ENCODE assay signal across 10 mouse cellular contexts in the genomic region with DNA sequence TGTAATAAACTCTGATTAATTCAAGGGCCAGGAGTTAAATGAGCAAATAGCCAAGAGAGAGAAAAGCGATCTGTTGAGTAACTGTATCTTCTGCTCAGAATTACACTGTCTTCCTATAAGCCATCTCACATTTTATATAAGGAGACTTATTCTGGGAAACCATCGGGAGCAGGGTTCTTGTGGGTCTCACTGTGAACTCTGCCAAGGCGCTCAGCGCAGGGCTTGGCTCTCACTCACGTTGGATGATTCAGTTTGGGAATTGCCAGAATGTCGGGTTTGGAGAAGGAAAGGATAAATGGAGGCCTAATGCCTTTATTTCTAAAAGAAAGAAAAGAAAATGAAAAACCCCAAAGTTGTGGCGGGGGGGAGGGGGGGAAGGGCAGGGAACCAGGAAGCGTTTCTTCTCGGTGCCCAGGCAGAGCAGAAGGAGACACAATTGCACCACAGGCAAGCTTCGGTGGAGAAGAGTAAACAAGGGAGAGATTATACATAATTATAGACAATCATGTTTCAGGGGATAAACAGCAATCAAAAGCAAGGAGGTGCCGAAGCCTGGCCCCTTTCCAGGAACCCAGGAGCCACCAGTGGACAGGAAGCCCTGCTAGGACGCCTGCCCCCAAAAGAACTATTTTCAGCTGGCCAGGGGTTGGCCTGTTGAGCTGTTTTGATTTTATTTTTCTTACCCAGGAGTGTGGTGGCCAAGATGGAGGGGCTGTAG.
DNase-seq lines count a peak whose midpoint lies in the region; ATAC-seq and TF ChIP-seq lines count a peak whose summit lies in the region.
"Had no signal": no experiment of that assay in that cellular context is flagged by ENCODE, and none has a peak within 500 bp of the region (broad histone marks: within the 10 kb centered on the region; RNA-seq: fewer than 3 reads in every experiment).

No protein-coding gene starts in this region.

- peak overlapping the region; percentile 6; the same call in 1 of the 2 replicates for H3K27ac ChIP-seq in forebrain, postnatal 0 days (ENCODE audit: low read depth, low read length)
- H3K27ac ChIP-seq in forebrain, embryonic 11.5 days (ENCODE audit: low read depth, low read length) = no peak overlapping the region
- peak overlapping the region; percentile 54 for H3K27ac ChIP-seq in lung, embryonic 14.5 days (ENCODE audit: low read depth)
- H3K27ac ChIP-seq in left cerebral cortex, adult 2 months = peak overlapping the region; percentile 57

- TF ChIP-seq CTCF in forebrain, postnatal 0 days (IDR thresholded peaks at IDR 0.05; ENCODE audit: low read depth) = no peak
- no peak for TF ChIP-seq CTCF in lung, embryonic 14.5 days (IDR thresholded peaks at IDR 0.05; ENCODE audit: low read depth)
- no peak for TF ChIP-seq CTCF in left cerebral cortex, adult 2 months (IDR thresholded peaks at IDR 0.05)

- no peak overlapping the region for H3K9ac ChIP-seq in forebrain, postnatal 0 days
- no peak overlapping the region for H3K9ac ChIP-seq in forebrain, embryonic 11.5 days (ENCODE audit: low read length)
- no peak overlapping the region for H3K9ac ChIP-seq in lung, embryonic 14.5 days

- H3K4me2 ChIP-seq in forebrain, postnatal 0 days (ENCODE audit: low read depth) = peak overlapping the region; percentile 10
- H3K4me2 ChIP-seq in forebrain, embryonic 11.5 days (ENCODE audit: low read depth, low read length, severe bottlenecking) = no peak overlapping the region
- no peak overlapping the region for H3K4me2 ChIP-seq in lung, embryonic 14.5 days

- ATAC-seq in forebrain, postnatal 0 days = peak; percentile 66
- ATAC-seq in forebrain, embryonic 11.5 days (replicated peaks; ENCODE audit: low FRiP score) = no peak
- ATAC-seq in lung, embryonic 14.5 days (ENCODE audit: insufficient read depth) = no peak

- no peak overlapping the region for H3K4me3 ChIP-seq in forebrain, postnatal 0 days (ENCODE audit: low read depth, low read length)
- H3K4me3 ChIP-seq in forebrain, embryonic 11.5 days (ENCODE audit: low read depth, low read length) = no peak overlapping the region
- H3K4me3 ChIP-seq in lung, embryonic 14.5 days (ENCODE audit: low read depth, low read length) = no peak overlapping the region
- H3K4me3 ChIP-seq in left cerebral cortex, adult 2 months = no peak overlapping the region

- H3K27me3 ChIP-seq in forebrain, postnatal 0 days (ENCODE audit: insufficient read depth, low read length) = no peaks in the 10 kb centered on the region
- H3K27me3 ChIP-seq in forebrain, embryonic 11.5 days (ENCODE audit: control insufficient read depth, insufficient read depth, low read length) = no peaks in the 10 kb centered on the region
- no peaks in the 10 kb centered on the region for H3K27me3 ChIP-seq in lung, embryonic 14.5 days (ENCODE audit: insufficient read depth, low read length)
- H3K27me3 ChIP-seq: CH12.LX had no signal

- peak; percentile 73 for DNase-seq in forebrain, postnatal 0 days
- DNase-seq in forebrain, embryonic 11.5 days (ENCODE audit: low spot score) = no peak
- DNase-seq in lung, embryonic 14.5 days = peak; percentile 50
- no peak for DNase-seq in lung, adult 18-20 months
- DNase-seq in left cerebral cortex, adult 2 months (ENCODE audit: extremely low spot score in 1 of 2, low spot score in 2 of 2) = peak; percentile 19 to 24
- peak; percentile 32 for DNase-seq in right cerebral cortex, postnatal 14 days
- no peak for DNase-seq in urinary bladder, postnatal 10 days (ENCODE audit: low spot score)
- no peak for DNase-seq in liver
- DNase-seq: thymus, postnatal 36 days had no signal

- 17% methylated on average over 12 of the region's 12 CpGs for WGBS in forebrain, postnatal 0 days
- 46% methylated on average over 12 of the region's 12 CpGs for WGBS in forebrain, embryonic 11.5 days
- 48% methylated on average over 12 of the region's 12 CpGs for WGBS in lung, embryonic 14.5 days

- H3K36me3 ChIP-seq in forebrain, postnatal 0 days (ENCODE audit: insufficient read depth) = no peaks in the 10 kb centered on the region
- H3K36me3 ChIP-seq in forebrain, embryonic 11.5 days (ENCODE audit: control insufficient read depth, insufficient read depth, low read length) = no peaks in the 10 kb centered on the region
- H3K36me3 ChIP-seq in lung, embryonic 14.5 days (ENCODE audit: insufficient read depth) = no peaks in the 10 kb centered on the region

- no peaks in the 10 kb centered on the region for H3K9me3 ChIP-seq in forebrain, postnatal 0 days (ENCODE audit: low read length)
- no peaks in the 10 kb centered on the region for H3K9me3 ChIP-seq in forebrain, embryonic 11.5 days (ENCODE audit: control insufficient read depth, low read length)
- H3K9me3 ChIP-seq in lung, embryonic 14.5 days (ENCODE audit: low read depth, low read length) = no peaks in the 10 kb centered on the region

- peaks cover 25% of the 10 kb centered on the region; the same call in 1 of the 2 replicates for H3K4me1 ChIP-seq in forebrain, postnatal 0 days (ENCODE audit: insufficient read depth)
- peaks cover 4% of the 10 kb centered on the region; the same call in 1 of the 2 replicates for H3K4me1 ChIP-seq in forebrain, embryonic 11.5 days (replicated peaks; ENCODE audit: control insufficient read depth, insufficient read depth, low read length)
- 0 out of 2 replicates have a peak, but pooled peaks cover 3% of the 10 kb centered on the region for H3K4me1 ChIP-seq in lung, embryonic 14.5 days (ENCODE audit: insufficient read depth)

- intact Hi-C loops in left cerebral cortex, adult 2 months (cut with DNase I) = no loop called here

Comparison
In these comparisons a context has a peak if more than half of its experiments do, and no peak if none do; other contexts are left out.
1. DNase-seq: peak in forebrain, postnatal 0 days (single experiment), lung, embryonic 14.5 days (single experiment), left cerebral cortex, adult 2 months (2 of 2) and right cerebral cortex, postnatal 14 days (single experiment); none in forebrain, embryonic 11.5 days (single experiment), lung, adult 18-20 months (0 of 2), urinary bladder, postnatal 10 days (single experiment) and liver (single experiment).